Mouse (Mus musculus): ENCODE results near the gene Mettl7a3. TPM values are rescaled to one million over a fixed set of nuclear protein-coding genes. Genes with fewer than 3 reads are reported as not detected.
"Not testable (repeated sequence)": the region's sequence is repeated elsewhere in the genome, so short reads cannot be mapped to it uniquely, and the experiment has no call there.

Gene Mettl7a3
- polyA plus RNA-seq, 1 experiment from 2014 or later, result not detected

DNA sequence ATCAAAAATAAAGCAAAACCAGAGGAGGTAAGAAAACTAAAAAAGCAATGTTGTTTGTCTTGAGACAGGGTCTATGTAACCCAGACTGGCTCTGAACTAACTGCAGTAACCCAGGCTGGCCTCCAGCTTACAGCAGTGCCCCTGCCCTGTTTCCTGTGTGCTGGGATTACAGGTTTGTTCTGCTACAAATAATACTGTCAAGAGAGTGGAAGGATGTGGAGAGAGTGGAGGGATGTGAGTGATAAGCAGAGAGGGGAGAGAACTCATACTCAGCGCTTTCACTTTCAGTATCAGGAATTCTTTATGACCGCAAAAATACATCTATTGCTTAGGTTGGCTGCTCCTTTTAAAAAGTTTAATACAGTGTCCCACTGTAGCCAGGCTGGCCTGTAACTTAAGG is 22.4 kb upstream of the Mettl7a3 start:
- H3K4me1 ChIP-seq, result no peaks in the 10 kb centered on the region
- ATAC-seq (ENCODE audit: insufficient read depth, low FRiP score, low read depth), result no peak
- H3K4me3 ChIP-seq (replicated peaks), result no peak overlapping the region
- no peaks in the 10 kb centered on the region for H3K9me3 ChIP-seq
- no peaks in the 10 kb centered on the region for H3K36me3 ChIP-seq
- no peaks in the 10 kb centered on the region for H3K27me3 ChIP-seq (replicated peaks)
- H3K9ac ChIP-seq, result no peak overlapping the region
- 61% methylated on average over 2 of the region's 2 CpGs for WGBS
- H3K4me2 ChIP-seq, result no peak overlapping the region
- H3K27ac ChIP-seq, result no peak overlapping the region

GRCm38 (mm10) chr15:100314448-100315145 is 20.1 kb upstream of the Mettl7a3 start:
- Histone ChIP-seq H3K4me1 (no peaks in the 10 kb centered on the region), H3K4me2 (no peak overlapping the region), H3K9me3 (no peaks in the 10 kb centered on the region), H3K27ac (no peak overlapping the region), H3K36me3 (no peaks in the 10 kb centered on the region), H3K4me3 (replicated peaks) (no peak overlapping the region), H3K27me3 (replicated peaks) (no peaks in the 10 kb centered on the region), H3K9ac (no peak overlapping the region)
- ATAC-seq (ENCODE audit: insufficient read depth, low FRiP score, low read depth), result no peak
- WGBS, result 92% methylated on average over 5 of the region's 5 CpGs

DNA sequence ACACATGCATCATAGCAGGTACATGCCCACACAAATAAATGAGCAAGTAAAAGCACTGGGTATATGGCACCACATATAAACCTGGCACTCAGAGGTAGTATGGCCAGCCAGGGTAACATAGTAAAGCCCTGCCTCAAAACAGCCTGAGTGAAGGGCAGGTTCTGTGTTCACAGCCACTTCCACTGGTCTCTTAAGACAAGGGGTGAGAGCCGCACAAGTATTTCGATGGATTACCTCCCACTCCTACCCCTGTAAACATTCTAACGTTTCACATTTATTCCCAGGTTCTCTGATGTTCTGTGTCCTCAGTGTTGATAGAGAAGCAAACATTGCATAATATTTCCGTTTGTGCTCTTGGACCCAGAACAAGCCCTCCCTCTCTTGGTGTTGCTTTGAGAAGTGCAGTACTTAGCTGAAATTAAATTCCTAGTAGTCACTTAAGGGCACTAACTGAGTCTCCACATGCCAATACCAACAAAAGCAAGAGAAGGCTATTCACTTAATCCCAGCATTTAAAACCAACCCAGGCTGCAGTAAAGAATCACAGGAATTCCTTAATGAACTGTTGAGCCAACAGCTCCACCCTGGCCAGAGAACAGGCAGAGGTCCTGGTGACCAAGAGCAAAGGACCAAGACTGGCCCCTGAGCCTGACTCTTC is 16.6 kb upstream of the Mettl7a3 start:
- H3K4me3 ChIP-seq (replicated peaks); H3K9ac ChIP-seq; H3K27me3 ChIP-seq (replicated peaks); H3K27ac ChIP-seq; H3K4me2 ChIP-seq; H3K36me3 ChIP-seq; ATAC-seq (ENCODE audit: insufficient read depth, low FRiP score, low read depth); H3K9me3 ChIP-seq; H3K4me1 ChIP-seq: not testable (repeated sequence)
- WGBS, result 26% methylated on average over 4 of the region's 4 CpGs

- Histone ChIP-seq H3K27me3 (replicated peaks) (no peaks in the 10 kb centered on the region), H3K4me2 (no peak overlapping the region), H3K4me1 (no peaks in the 10 kb centered on the region), H3K36me3 (no peaks in the 10 kb centered on the region), H3K4me3 (replicated peaks) (no peak overlapping the region), H3K27ac (no peak overlapping the region), H3K9ac (no peak overlapping the region), H3K9me3 (no peaks in the 10 kb centered on the region)
- no peak for ATAC-seq (ENCODE audit: insufficient read depth, low FRiP score, low read depth)
- 87% methylated on average over 1 of the region's 1 CpGs for WGBS
These were observed 14.8 kb upstream of the Mettl7a3 start for GRCm38 (mm10) chr15:100319884-100320283.

DNA sequence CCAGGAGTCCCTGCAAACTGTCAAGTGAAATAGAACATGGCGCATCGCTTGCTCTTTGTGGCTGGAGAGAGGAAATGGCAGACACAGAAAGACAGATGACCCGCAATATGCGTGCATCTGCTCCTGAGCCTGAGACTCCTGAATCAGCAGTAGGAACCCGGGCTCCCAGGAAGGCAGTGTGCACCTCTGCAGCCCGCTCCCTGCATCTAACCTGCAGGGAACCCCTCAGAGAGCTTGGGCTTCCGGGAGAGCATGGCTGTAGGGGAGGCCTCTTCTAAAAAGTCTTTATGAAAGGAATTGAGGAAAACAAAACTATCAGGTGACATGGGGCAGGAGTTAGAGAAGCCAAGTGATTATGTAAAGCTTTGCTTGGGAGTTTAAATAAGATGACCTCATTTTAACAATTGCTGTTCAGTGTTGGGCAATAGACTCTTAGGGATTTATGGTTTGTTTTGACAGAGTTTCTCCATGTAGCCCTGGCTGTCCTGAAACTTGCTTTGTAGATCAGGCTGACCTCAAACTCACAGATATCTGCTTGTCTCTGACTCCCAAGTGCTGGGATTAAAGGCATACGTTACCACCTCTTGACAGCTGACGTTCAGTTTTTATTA is 14.3 kb upstream of the Mettl7a3 start:
- ATAC-seq (ENCODE audit: insufficient read depth, low FRiP score, low read depth), result no peak
- Histone ChIP-seq H3K4me3 (replicated peaks) (no peak overlapping the region), H3K4me1 (no peaks in the 10 kb centered on the region), H3K9me3 (no peaks in the 10 kb centered on the region), H3K4me2 (no peak overlapping the region), H3K36me3 (no peaks in the 10 kb centered on the region), H3K27ac (no peak overlapping the region), H3K9ac (no peak overlapping the region), H3K27me3 (replicated peaks) (no peaks in the 10 kb centered on the region)
- WGBS, result 48% methylated on average over 9 of the region's 9 CpGs

DNA sequence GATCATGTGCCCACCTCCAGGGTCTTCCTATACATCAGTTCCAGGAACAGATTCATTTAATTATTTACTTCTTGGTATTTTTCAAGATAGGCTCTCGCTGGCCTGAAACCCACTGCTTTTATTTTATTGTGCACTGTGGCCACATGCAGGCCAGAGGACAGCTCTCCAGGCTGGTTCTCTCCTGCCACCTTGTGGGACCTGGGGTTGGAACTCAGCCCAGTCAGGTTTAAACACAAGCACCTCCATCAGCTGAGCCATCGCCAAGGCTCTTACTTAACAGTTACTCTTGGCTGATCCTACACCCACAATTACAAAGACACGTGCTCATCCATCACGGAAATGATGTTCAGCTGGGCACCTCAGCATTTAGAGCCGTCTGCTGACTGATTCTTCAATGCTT is 13.6 kb upstream of the Mettl7a3 start:
- no peaks in the 10 kb centered on the region for H3K4me1 ChIP-seq
- no peak overlapping the region for H3K4me3 ChIP-seq (replicated peaks)
- no peaks in the 10 kb centered on the region for H3K9me3 ChIP-seq
- no peak for ATAC-seq (ENCODE audit: insufficient read depth, low FRiP score, low read depth)
- no peak overlapping the region for H3K9ac ChIP-seq
- no peaks in the 10 kb centered on the region for H3K27me3 ChIP-seq (replicated peaks)
- WGBS, result 50% methylated on average over 5 of the region's 5 CpGs
- H3K27ac ChIP-seq, result no peak overlapping the region
- no peak overlapping the region for H3K4me2 ChIP-seq
- H3K36me3 ChIP-seq, result no peaks in the 10 kb centered on the region

DNA sequence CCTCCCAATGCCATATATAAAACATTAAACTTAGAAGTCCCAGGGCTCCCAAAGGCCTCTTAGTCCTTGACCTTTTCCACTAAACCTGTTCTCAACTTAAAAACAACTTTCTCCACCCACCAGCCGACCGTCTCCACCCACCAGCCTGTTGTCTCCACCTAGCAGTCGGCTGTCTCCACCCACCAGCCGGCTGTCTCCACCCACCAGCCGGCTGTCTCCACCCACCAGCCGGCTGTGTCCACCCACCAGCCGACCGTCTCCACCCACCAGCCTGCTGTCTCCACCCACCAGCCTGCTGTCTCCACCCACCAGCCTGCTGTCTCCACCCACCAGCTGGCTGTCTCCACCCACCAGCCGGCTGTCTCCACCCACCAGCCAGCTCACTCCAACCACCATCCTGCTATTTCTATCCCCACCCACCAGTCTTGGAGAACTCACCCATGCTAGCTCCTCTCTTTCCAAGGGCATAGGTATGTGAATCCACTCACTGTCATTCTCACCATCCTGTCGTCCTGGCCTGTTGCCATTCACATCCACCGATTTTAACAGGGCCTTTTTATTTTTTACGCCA is 10.6 kb upstream of the Mettl7a3 start:
- Histone ChIP-seq H3K36me3 (no peaks in the 10 kb centered on the region), H3K9ac (no peak overlapping the region), H3K4me2 (no peak overlapping the region), H3K4me3 (replicated peaks) (no peak overlapping the region), H3K4me1 (no peaks in the 10 kb centered on the region), H3K27ac (no peak overlapping the region), H3K27me3 (replicated peaks) (no peaks in the 10 kb centered on the region), H3K9me3 (no peaks in the 10 kb centered on the region)
- no peak for ATAC-seq (ENCODE audit: insufficient read depth, low FRiP score, low read depth)
- WGBS, result 72% methylated on average over 12 of the region's 12 CpGs

DNA sequence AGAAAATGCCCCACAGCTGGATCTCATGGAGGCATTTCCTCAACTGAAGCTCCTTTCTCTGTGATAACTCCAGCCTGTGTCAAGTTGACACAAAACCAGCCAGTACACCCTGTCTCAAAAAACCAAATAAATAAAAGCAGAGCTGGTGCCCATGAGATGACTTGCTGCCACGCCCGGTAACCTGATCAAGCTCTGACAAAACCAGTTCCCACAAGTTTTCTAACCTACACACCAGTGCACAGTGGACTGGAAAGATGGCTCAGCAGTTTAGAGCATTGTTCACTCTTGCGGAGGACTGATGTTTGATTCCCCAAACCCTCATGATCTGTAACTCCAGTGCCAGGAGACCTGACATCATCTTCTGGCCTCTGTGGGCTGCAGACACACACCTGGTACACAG is 9.5 kb upstream of the Mettl7a3 start:
- no peak for ATAC-seq (ENCODE audit: insufficient read depth, low FRiP score, low read depth)
- H3K4me1 ChIP-seq, result no peaks in the 10 kb centered on the region
- H3K4me3 ChIP-seq (replicated peaks), result no peak overlapping the region
- H3K4me2 ChIP-seq, result no peak overlapping the region
- H3K27ac ChIP-seq, result no peak overlapping the region; the same call in 1 of the 2 replicates
- WGBS, result 82% methylated on average over 3 of the region's 3 CpGs
- no peaks in the 10 kb centered on the region for H3K36me3 ChIP-seq
- H3K27me3 ChIP-seq (replicated peaks), result no peaks in the 10 kb centered on the region
- no peaks in the 10 kb centered on the region for H3K9me3 ChIP-seq
- no peak overlapping the region for H3K9ac ChIP-seq

DNA sequence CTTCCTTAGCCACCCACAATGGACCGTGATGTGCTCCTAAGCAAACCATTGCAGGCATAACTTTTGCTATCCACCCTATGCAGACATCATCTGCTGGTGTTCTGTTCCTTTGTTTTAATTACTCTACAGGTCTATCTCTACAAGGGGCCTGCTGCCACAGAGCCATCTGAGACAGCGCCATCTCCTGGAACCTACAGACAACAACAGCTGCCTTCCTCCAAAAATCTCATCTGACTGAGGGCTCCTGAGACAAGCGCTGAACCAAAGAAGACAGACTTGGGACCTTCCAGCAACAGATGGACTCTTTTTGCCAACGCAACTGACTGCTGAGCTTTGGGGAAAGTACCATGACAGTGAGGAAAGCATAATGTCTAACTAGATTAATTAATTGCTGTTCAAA is 6.6 kb upstream of the Mettl7a3 start:
- H3K4me3 ChIP-seq (replicated peaks); H3K9ac ChIP-seq; H3K4me1 ChIP-seq; H3K9me3 ChIP-seq; ATAC-seq (ENCODE audit: insufficient read depth, low FRiP score, low read depth); H3K27me3 ChIP-seq (replicated peaks); H3K4me2 ChIP-seq; H3K36me3 ChIP-seq; H3K27ac ChIP-seq: not testable (repeated sequence)
- WGBS, result 71% methylated on average over 4 of the region's 4 CpGs

DNA sequence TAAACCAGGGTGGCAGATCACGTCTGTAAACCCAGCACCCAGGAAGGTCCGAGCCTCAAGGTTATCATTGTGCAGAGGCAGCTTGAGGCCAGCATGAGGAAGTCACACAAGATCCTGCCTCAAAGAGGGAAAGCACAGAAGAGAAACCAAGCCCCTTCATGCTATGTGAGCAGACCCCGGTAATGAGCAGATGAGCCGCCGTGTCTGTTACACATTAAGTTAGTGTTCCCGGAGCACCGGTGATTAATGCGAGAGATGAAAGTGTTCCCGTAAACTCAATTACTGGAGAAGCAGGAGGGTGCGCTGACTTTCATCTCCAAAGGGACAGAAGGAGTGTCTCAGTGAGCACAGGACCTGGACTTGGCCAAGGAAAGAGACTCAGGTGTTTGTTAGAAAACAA is 5.4 kb upstream of the Mettl7a3 start:
- not testable (repeated sequence) for H3K27ac ChIP-seq; H3K9ac ChIP-seq; ATAC-seq (ENCODE audit: insufficient read depth, low FRiP score, low read depth); H3K4me1 ChIP-seq; H3K4me2 ChIP-seq; H3K36me3 ChIP-seq; H3K4me3 ChIP-seq (replicated peaks); H3K27me3 ChIP-seq (replicated peaks); H3K9me3 ChIP-seq
- 62% methylated on average over 10 of the region's 10 CpGs for WGBS

DNA sequence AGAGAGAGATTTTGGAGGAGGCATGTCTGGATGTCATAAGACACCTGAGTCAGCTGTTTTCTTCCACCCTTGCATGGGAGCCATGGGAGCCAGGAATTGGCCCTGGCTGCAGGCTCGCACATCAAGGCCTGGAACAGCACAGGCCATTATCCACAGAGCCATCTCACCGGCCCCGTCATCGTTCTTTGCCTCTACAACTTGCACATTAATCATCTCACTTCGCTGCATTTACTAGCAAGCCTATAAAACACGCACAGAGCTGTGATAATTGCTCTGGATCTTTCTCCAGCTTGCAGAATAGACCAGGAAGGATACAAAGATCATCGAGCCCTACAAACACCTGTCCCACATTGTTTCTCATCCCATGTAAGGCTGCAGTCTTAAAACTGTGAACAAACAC is 4.0 kb upstream of the Mettl7a3 start:
- Histone ChIP-seq H3K9me3 (no peaks in the 10 kb centered on the region), H3K27ac (no peak overlapping the region), H3K27me3 (replicated peaks) (no peaks in the 10 kb centered on the region), H3K9ac (no peak overlapping the region), H3K4me1 (no peaks in the 10 kb centered on the region), H3K4me3 (replicated peaks) (no peak overlapping the region), H3K4me2 (no peak overlapping the region), H3K36me3 (no peaks in the 10 kb centered on the region)
- WGBS, result 72% methylated on average over 7 of the region's 7 CpGs
- ATAC-seq (ENCODE audit: insufficient read depth, low FRiP score, low read depth), result no peak
